Mouse (Mus musculus) CH12.LX (cell line): ENCODE results near the gene Epha5. TPM values are rescaled to one million over a fixed set of nuclear protein-coding genes. Genes with fewer than 3 reads are reported as not detected.

Experiments
- DNase-seq: peaks from one replicate; pipeline ENCODE4 v3.0.0-alpha.2; 2013; ENCODE audit errors: extremely low read depth
- H3K27ac ChIP-seq: 2 replicates; pipeline ENCODE4 v1.5.1; 2012; ENCODE audit warnings: low read depth, mild to moderate bottlenecking, control low read depth, moderate library complexity; ENCODE audit not compliant: insufficient read depth
- H3K27me3 ChIP-seq: replicated peaks from 2 replicates; pipeline ENCODE3; 2012; ENCODE audit warnings: inconsistent platforms
- H3K36me3 ChIP-seq, 2 experiments: replicated peaks in 1 of 2; 2 replicates each; pipeline versions ENCODE3 to v1.6.1; 2012; ENCODE audit warnings: inconsistent platforms in 1 of 2, low read length in 1 of 2, mild to moderate bottlenecking in 1 of 2, mixed read lengths in 1 of 2, moderate library complexity in 1 of 2; ENCODE audit not compliant: control insufficient read depth in 1 of 2, insufficient read depth in 1 of 2
- H3K4me1 ChIP-seq, 2 experiments: 2 replicates each; pipeline ENCODE4 v1.6.1; 2012; ENCODE audit warnings: inconsistent platforms in 1 of 2, moderate library complexity in 1 of 2; ENCODE audit not compliant: insufficient read depth in 2 of 2, control insufficient read depth in 1 of 2
- H3K4me2 ChIP-seq: 2 replicates; pipeline ENCODE4 v1.6.1; 2012; ENCODE audit warnings: low read depth, mild to moderate bottlenecking, control low read depth; ENCODE audit not compliant: poor library complexity, insufficient read depth, severe bottlenecking
- H3K4me3 ChIP-seq, 3 experiments: fragments of 150-350 bp in 1 of 3; sonication (generic) in 1 of 3; replicated peaks in 1 of 3; 2 replicates each; pipeline versions ENCODE3 to v1.5.1; 2011 to 2012; ENCODE audit warnings: low read depth in 2 of 3, low read length in 2 of 3, mild to moderate bottlenecking in 2 of 3, moderate library complexity in 2 of 3, control low read depth in 1 of 3, improper control_type of control experiment in 1 of 3, inconsistent platforms in 1 of 3, mixed read lengths in 1 of 3; ENCODE audit not compliant: poor library complexity in 1 of 3
- H3K79me2 ChIP-seq: replicated peaks from 2 replicates; pipeline ENCODE4 v1.6.1; 2012; ENCODE audit warnings: mild to moderate bottlenecking, moderate library complexity; ENCODE audit not compliant: control insufficient read depth, poor library complexity, insufficient read depth, severe bottlenecking; ENCODE audit errors: extremely low read depth
- H3K9ac ChIP-seq: 2 replicates; pipeline ENCODE4 v1.6.1; 2012; ENCODE audit warnings: low read depth, mild to moderate bottlenecking, control low read depth, moderate library complexity; ENCODE audit not compliant: insufficient read depth
- H3K9me3 ChIP-seq: replicated peaks from 2 replicates; pipeline ENCODE3; 2012; ENCODE audit warnings: low read length, inconsistent platforms, mixed read lengths
- BHLHE40 ChIP-seq: IDR thresholded peaks from 2 replicates; pipeline ENCODE4 v1.6.1; 2011; ENCODE audit warnings: mild to moderate bottlenecking, low read depth, low read length, improper control_type of control experiment
- EP300 ChIP-seq: IDR thresholded peaks from 2 replicates; pipeline ENCODE4 v1.6.1; 2011; ENCODE audit warnings: low read length, improper control_type of control experiment
- ETS1 ChIP-seq: conservative IDR thresholded peaks from 2 replicates; pipeline ENCODE4 v1.6.1; 2012; ENCODE audit warnings: low read depth, mild to moderate bottlenecking, inconsistent platforms, low read length, improper control_type of control experiment, moderate library complexity
- GABPA ChIP-seq: IDR thresholded peaks from 2 replicates; pipeline ENCODE4 v1.6.1; 2012; ENCODE audit warnings: low read depth, low read length, improper control_type of control experiment, inconsistent platforms; ENCODE audit not compliant: insufficient replicate concordance
- JUN ChIP-seq: IDR thresholded peaks from 2 replicates; pipeline ENCODE4 v1.6.1; 2011; ENCODE audit warnings: low read depth, mild to moderate bottlenecking, low read length, improper control_type of control experiment, moderate library complexity; ENCODE audit not compliant: insufficient read depth
- MAX ChIP-seq: IDR thresholded peaks from 2 replicates; pipeline ENCODE4 v1.6.1; 2011; ENCODE audit warnings: low read length, improper control_type of control experiment
- MAZ ChIP-seq: IDR thresholded peaks from 2 replicates; pipeline ENCODE4 v1.6.1; 2012; ENCODE audit warnings: low read depth, mild to moderate bottlenecking, inconsistent platforms, low read length, improper control_type of control experiment, moderate library complexity
- MEF2A ChIP-seq: IDR thresholded peaks from 2 replicates; pipeline ENCODE4 v1.6.1; 2014; ENCODE audit warnings: low read depth, mild to moderate bottlenecking, inconsistent platforms, low read length, improper control_type of control experiment, borderline replicate concordance
- NRF1 ChIP-seq: IDR thresholded peaks from 2 replicates; pipeline ENCODE4 v1.6.1; 2014; ENCODE audit warnings: low read depth, mild to moderate bottlenecking, inconsistent platforms, low read length, improper control_type of control experiment, moderate library complexity
- POLR2A ChIP-seq: IDR thresholded peaks from 2 replicates; pipeline ENCODE4 v1.6.1; 2011; ENCODE audit warnings: low read depth, mild to moderate bottlenecking, improper control_type of control experiment, low read length
- POLR2AphosphoS2 ChIP-seq: IDR thresholded peaks from 2 replicates; pipeline ENCODE4 v1.6.1; 2011; ENCODE audit warnings: low read depth, low read length, improper control_type of control experiment
- RAD21 ChIP-seq: IDR thresholded peaks from 2 replicates; pipeline ENCODE4 v1.6.1; 2011; ENCODE audit warnings: low read depth, mild to moderate bottlenecking, low read length, improper control_type of control experiment, moderate library complexity
- RCOR1 ChIP-seq: conservative IDR thresholded peaks from 2 replicates; pipeline ENCODE4 v1.6.1; 2012; ENCODE audit warnings: low read depth, mild to moderate bottlenecking, inconsistent platforms, low read length, improper control_type of control experiment
- SMC3 ChIP-seq: IDR thresholded peaks from 2 replicates; pipeline ENCODE4 v1.6.1; 2011; ENCODE audit warnings: low read depth, low read length, improper control_type of control experiment
- TBP ChIP-seq: conservative IDR thresholded peaks from 2 replicates; pipeline ENCODE4 v1.6.1; 2011; ENCODE audit warnings: low read depth, low read length, improper control_type of control experiment
- TCF12 ChIP-seq: IDR thresholded peaks from 2 replicates; pipeline ENCODE4 v1.6.1; 2014; ENCODE audit warnings: low read depth, mild to moderate bottlenecking, inconsistent platforms, low read length, improper control_type of control experiment
- UBTF ChIP-seq: IDR thresholded peaks from 2 replicates; pipeline ENCODE4 v1.6.1; 2012; ENCODE audit warnings: low read depth, mild to moderate bottlenecking, inconsistent platforms, low read length, improper control_type of control experiment, moderate library complexity
- USF1 ChIP-seq: IDR thresholded peaks from 2 replicates; pipeline ENCODE4 v1.6.1; 2014; ENCODE audit warnings: low read depth, mild to moderate bottlenecking, inconsistent platforms, low read length, improper control_type of control experiment
- ZC3H11A ChIP-seq: IDR thresholded peaks from 2 replicates; pipeline ENCODE4 v1.6.1; 2012; ENCODE audit warnings: low read depth, mild to moderate bottlenecking, inconsistent platforms, low read length, improper control_type of control experiment
- ZKSCAN1 ChIP-seq: IDR thresholded peaks from 2 replicates; pipeline ENCODE4 v1.6.1; 2012; ENCODE audit warnings: low read depth, inconsistent platforms, low read length, improper control_type of control experiment, borderline replicate concordance
- ZMIZ1 ChIP-seq: IDR thresholded peaks from 2 replicates; pipeline ENCODE4 v1.6.1; 2012; ENCODE audit warnings: low read depth, mild to moderate bottlenecking, inconsistent platforms, low read length, improper control_type of control experiment
- ZNF384 ChIP-seq: IDR thresholded peaks from 2 replicates; pipeline ENCODE4 v1.6.1; 2012; ENCODE audit warnings: low read depth, low read length, improper control_type of control experiment, inconsistent platforms
- dilution Hi-C: fragments of 300-500 bp; cut with MboI; formaldehyde crosslinking; loops from 2 replicates; pipeline ENCODE4 v1.14.3; 2020; ENCODE audit warnings: low sequenced_read_pairs; ENCODE audit not compliant: extremely low pct_unique_long_range_greater_than_20kb, extremely low pct_ligation_motif_present
- in situ Hi-C: fragments of 300-500 bp; cut with MboI; formaldehyde crosslinking; loops from 3 replicates; pipeline ENCODE4 v1.14.3; 2019; ENCODE audit warnings: low sequenced_read_pairs, low pct_ligation_motif_present, low pct_unique_long_range_greater_than_20kb, mixed read lengths
- polyA plus RNA-seq: library from polyadenylated mRNA; unstranded; fragments of >175 nt; gene quantifications from 2 replicates; pipeline ENCODE4 v1.2.1, GENCODE M21; 2012; ENCODE audit warnings: low read depth; ENCODE audit not compliant: insufficient read length
- total RNA-seq, 2 experiments: library from RNA; depleted of rRNA; stranded (reverse); fragments of 300-350 nt in 1 of 2; fragments of >200 nt in 1 of 2; gene quantifications; 2 replicates each; pipeline ENCODE4 v1.2.3; 2012 to 2014

The Epha5 gene
- total and polyA plus RNA-seq, 3 experiments: not detected

- no peak for DNase-seq
- in situ Hi-C loops (no loop called here), dilution Hi-C loops (no loop called here)
- H3K79me2 ChIP-seq: no peaks in the 10 kb centered on the region
- no peak overlapping the region for H3K4me3 ChIP-seq
- no peaks in the 10 kb centered on the region for H3K27me3 ChIP-seq
- no peak overlapping the region for H3K27ac ChIP-seq
- H3K9ac ChIP-seq: no peak overlapping the region
- peaks cover 25% of the 10 kb centered on the region for H3K9me3 ChIP-seq
- TF ChIP-seq BHLHE40 (no peak), TBP (no peak), ZC3H11A (no peak), MAZ (no peak), ETS1 (no peak), RCOR1 (no peak), EP300 (no peak), NRF1 (no peak), GABPA (no peak), ZNF384 (no peak)
- no peaks in the 10 kb centered on the region for H3K36me3 ChIP-seq
- H3K4me2 ChIP-seq: no peak overlapping the region
- H3K4me1 ChIP-seq: no peaks in the 10 kb centered on the region
Observed at GRCm38 (mm10) chr5:84331631-84332030, 85.6 kb downstream of the Epha5 start.

GRCm38 (mm10) chr5:84320553-84320952 is 96.6 kb downstream of the Epha5 start:
- no peak for DNase-seq
- Histone ChIP-seq H3K36me3 (no peaks in the 10 kb centered on the region), H3K27me3 (no peaks in the 10 kb centered on the region), H3K4me1 (no peaks in the 10 kb centered on the region), H3K27ac (no peak overlapping the region), H3K79me2 (no peaks in the 10 kb centered on the region), H3K4me3 (no peak overlapping the region), H3K9ac (no peak overlapping the region), H3K4me2 (no peak overlapping the region), H3K9me3 (peaks cover 13% of the 10 kb centered on the region)
- dilution Hi-C loops (no loop called here), in situ Hi-C loops (no loop called here)
- TF ChIP-seq TCF12 (no peak), ZKSCAN1 (no peak)

DNA sequence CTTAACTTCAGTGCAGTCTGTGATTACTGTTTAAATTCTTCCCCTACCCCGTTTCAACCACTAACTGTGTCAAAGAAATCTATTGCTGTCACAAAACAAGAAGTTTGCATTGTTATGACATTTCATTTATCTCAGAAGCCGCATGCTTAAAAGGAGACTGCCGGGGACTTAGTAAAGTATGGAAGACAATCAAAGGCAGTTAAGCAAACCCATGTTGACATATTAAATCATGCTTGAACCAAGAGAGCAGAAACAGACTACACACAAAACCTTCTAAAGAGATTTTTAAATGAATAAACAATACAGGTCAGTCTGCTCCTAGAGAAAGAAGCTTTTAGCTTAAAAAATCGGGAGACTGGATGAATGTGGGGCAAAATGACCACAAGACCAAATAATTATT is 97.0 kb downstream of the Epha5 start:
- no peak for DNase-seq
- in situ Hi-C loops (no loop called here), dilution Hi-C loops (no loop called here)
- Histone ChIP-seq H3K27me3 (no peaks in the 10 kb centered on the region), H3K9me3 (peaks cover 12% of the 10 kb centered on the region), H3K27ac (no peak overlapping the region), H3K79me2 (no peaks in the 10 kb centered on the region), H3K36me3 (no peaks in the 10 kb centered on the region), H3K9ac (no peak overlapping the region), H3K4me1 (no peaks in the 10 kb centered on the region), H3K4me3 (no peak overlapping the region), H3K4me2 (no peak overlapping the region)
- TF ChIP-seq ZKSCAN1 (no peak), POLR2A (no peak), GABPA (no peak), POLR2AphosphoS2 (no peak), EP300 (no peak), MEF2A (no peak), ZMIZ1 (no peak), UBTF (no peak), JUN (no peak), ZNF384 (no peak), SMC3 (no peak), TBP (no peak), USF1 (no peak), ETS1 (no peak), MAX (no peak), RCOR1 (no peak), MAZ (no peak), BHLHE40 (no peak), RAD21 (no peak)
